Mouse (Mus musculus): ENCODE results near the gene Ephb2. TPM values are rescaled to one million over a fixed set of nuclear protein-coding genes. Genes with fewer than 3 reads are reported as not detected.

The Ephb2 gene
- polyA plus RNA-seq, 1 experiment from 2014 or later: 9.5 TPM

DNA sequence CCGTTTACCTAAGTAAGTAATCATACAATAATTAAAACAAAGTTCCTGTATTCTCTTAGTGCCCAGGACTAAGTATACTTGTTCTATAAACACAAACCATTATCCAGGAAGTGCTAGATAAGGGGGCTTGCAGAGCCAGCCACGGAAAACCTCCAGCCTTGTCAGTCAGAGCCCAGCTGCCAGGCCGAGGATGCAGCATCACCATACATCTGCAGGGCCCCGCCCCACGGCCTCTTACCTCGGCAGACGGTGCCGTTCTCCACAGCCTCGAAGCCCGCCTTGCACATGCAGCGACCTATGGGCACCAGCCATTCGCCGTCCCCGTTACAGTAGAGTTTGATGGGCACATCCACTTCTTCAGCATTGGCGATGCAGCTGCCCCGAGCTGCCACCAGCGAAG is 65.1 kb downstream of the Ephb2 start:
- H3K4me1 ChIP-seq: peaks cover 70% of the 10 kb centered on the region
- peaks cover 78% of the 10 kb centered on the region for H3K36me3 ChIP-seq (replicated peaks)

DNA sequence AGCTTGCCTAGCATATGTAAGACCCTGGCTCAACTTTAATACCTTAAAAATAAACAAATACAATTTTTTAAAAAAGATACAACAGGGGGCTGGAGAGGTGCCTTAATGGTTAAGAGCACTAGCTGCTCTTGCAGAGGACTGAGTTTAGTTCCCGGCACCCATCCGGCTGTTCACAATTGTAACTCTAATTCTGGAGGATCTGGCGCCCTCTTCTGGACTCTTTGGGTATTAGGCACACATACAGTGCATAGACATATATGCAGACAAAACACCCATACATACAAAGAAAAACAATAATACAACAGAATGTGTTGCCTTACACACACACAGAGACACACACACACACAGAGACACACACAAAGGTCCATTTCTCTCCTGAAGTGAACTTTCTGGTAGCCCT is 67.3 kb downstream of the Ephb2 start:
- peaks cover 84% of the 10 kb centered on the region for H3K36me3 ChIP-seq (replicated peaks)
- DNase-seq (ENCODE audit: extremely low spot score, low spot score): no peak
- H3K27ac ChIP-seq: no peak overlapping the region
- H3K27me3 ChIP-seq (ENCODE audit: poor library complexity, severe bottlenecking): peaks cover 9% of the 10 kb centered on the region; the same call in 1 of the 2 replicates
- H3K9me3 ChIP-seq: peaks cover 13% of the 10 kb centered on the region
- peaks cover 67% of the 10 kb centered on the region for H3K4me1 ChIP-seq
- H3K4me3 ChIP-seq: no peak overlapping the region
- WGBS: 90% methylated on average over 3 of the region's 3 CpGs

More for the DNA sequence above, 65.1 kb downstream of the Ephb2 start:
- Histone ChIP-seq H3K27me3 (ENCODE audit: poor library complexity, severe bottlenecking) (0 out of 2 replicates have a peak, but pooled peaks cover 9% of the 10 kb centered on the region), H3K4me3 (no peak overlapping the region), H3K9me3 (peaks cover 13% of the 10 kb centered on the region), H3K27ac (0 out of 2 replicates have a peak overlapping the region, but pooled peaks have one; percentile 87)
- no peak for DNase-seq (ENCODE audit: extremely low spot score, low spot score)
- 94% methylated on average over 17 of the region's 17 CpGs for WGBS

DNA sequence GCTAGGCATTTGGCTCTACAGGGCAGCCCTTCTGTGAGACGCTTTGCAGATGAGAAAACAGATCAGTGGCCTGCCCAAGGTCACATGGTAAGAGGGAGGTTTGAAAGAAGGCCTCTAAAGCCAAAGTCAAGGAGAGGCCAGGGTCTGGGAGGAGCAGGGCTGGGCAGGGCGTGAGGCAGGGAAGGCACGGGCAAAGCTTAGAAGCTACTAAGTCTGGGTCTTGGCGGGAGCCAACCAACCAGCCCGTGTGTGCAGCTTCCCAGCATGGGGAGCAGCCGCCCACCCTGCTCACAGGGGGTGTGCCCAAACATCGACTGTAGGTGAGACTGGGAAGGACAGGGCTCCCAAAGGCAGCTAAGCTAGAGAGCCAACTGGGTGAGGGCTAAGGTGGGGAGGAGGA is 70.7 kb downstream of the Ephb2 start:
- Histone ChIP-seq H3K27me3 (ENCODE audit: poor library complexity, severe bottlenecking) (no peaks in the 10 kb centered on the region; the same call in 1 of the 2 replicates), H3K9me3 (peaks cover 11% of the 10 kb centered on the region), H3K27ac (peak overlapping the region; percentile 63), H3K36me3 (replicated peaks) (peaks cover 66% of the 10 kb centered on the region), H3K4me1 (peaks cover 72% of the 10 kb centered on the region), H3K4me3 (no peak overlapping the region)
- WGBS: 77% methylated on average over 7 of the region's 7 CpGs
- no peak for DNase-seq (ENCODE audit: extremely low spot score, low spot score)

DNA sequence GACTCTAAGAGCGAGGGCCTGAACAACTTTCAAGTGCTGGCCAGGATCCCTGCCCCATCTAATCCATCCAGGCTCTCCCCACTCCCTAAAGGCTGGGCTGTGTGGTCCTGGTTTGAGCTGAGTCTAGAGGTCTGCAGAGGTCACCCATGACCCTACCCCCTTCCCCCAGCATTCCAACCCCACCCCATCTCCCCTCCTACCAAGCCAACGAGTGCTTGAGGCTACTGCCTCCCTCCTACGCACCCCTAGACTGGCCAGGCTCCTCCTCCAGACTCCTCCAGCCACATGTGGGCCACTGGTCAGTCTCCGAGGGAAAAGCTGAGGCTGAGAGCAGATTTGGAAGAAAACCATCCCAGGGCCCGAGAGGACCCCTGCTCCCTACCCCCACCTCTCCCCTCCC is 72.4 kb downstream of the Ephb2 start:
- 31% methylated on average over 5 of the region's 5 CpGs for WGBS
- DNase-seq (ENCODE audit: extremely low spot score, low spot score): no peak
- Histone ChIP-seq H3K4me3 (no peak overlapping the region), H3K9me3 (peaks cover 4% of the 10 kb centered on the region; the same call in 1 of the 2 replicates), H3K27me3 (ENCODE audit: poor library complexity, severe bottlenecking) (peaks cover 5% of the 10 kb centered on the region), H3K4me1 (peaks cover 83% of the 10 kb centered on the region), H3K36me3 (replicated peaks) (peaks cover 66% of the 10 kb centered on the region), H3K27ac (peak overlapping the region; percentile 76)

DNA sequence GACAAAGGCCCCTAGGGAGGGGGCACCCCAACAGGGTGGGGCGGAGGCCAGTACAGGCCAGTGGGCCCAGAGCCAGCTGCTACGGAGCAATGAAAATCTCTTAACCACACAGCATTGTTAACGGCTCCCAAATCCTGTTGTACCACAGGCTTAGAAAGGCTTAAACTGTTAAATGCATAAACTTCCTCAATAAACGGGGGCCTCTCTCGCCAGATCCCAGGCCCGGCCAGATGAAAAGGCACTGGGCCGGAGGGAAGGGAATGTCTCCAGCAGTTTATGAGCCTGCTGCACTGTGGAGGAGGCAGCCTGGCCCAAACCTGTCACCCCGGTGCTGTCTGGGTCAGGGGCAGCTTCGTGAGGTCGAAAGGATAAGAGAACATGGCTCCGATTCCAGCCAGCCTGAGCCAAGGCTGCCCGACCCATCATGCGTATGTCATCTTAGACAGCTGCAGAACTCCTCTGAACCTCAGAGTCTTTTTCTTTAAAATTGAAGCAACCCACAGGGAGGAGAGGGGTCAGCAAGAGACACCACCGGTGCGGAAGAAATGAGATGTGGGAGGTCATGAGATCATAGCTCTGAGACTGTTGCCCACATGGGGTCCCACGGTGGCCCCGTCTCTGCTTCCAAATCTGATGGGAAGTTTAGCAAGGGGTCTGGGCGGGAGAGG is 73.9 kb downstream of the Ephb2 start:
- H3K4me3 ChIP-seq: no peak overlapping the region; the same call in 1 of the 2 replicates
- H3K27ac ChIP-seq: peak overlapping the region; percentile 76
- DNase-seq (ENCODE audit: extremely low spot score, low spot score): no peak
- H3K27me3 ChIP-seq (ENCODE audit: poor library complexity, severe bottlenecking): peaks cover 5% of the 10 kb centered on the region
- WGBS: 30% methylated on average over 18 of the region's 18 CpGs
- H3K9me3 ChIP-seq: no peaks in the 10 kb centered on the region
- peaks cover 57% of the 10 kb centered on the region for H3K36me3 ChIP-seq (replicated peaks)
- H3K4me1 ChIP-seq: peaks cover 90% of the 10 kb centered on the region

DNA sequence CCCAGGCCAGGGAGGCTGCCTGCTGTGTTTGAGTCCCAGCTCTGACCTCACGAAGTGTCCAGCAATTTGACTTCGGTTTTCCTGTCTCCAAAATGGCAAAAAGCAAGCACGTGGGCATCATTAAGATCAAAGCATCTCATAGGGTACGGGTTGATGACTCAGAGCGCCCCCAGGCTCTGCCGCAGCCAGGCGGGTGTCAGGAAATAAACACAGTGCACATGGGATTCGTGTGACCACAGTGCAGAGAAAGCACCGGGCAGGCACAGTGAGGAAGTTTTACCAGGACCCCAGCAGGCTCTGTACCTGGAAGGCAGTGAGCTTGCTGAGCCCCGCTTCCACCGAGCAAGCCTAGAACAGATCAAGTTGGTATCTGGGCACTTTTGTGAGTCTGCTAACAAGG is 74.9 kb downstream of the Ephb2 start:
- no peak for DNase-seq (ENCODE audit: extremely low spot score, low spot score)
- Histone ChIP-seq H3K4me3 (no peak overlapping the region), H3K4me1 (peaks cover 90% of the 10 kb centered on the region), H3K27ac (peak overlapping the region; percentile 76), H3K36me3 (replicated peaks) (peaks cover 47% of the 10 kb centered on the region), H3K27me3 (ENCODE audit: poor library complexity, severe bottlenecking) (peaks cover 5% of the 10 kb centered on the region), H3K9me3 (no peaks in the 10 kb centered on the region)
- whole genome bisulfite sequencing: 69% methylated on average over 11 of the region's 11 CpGs

DNA sequence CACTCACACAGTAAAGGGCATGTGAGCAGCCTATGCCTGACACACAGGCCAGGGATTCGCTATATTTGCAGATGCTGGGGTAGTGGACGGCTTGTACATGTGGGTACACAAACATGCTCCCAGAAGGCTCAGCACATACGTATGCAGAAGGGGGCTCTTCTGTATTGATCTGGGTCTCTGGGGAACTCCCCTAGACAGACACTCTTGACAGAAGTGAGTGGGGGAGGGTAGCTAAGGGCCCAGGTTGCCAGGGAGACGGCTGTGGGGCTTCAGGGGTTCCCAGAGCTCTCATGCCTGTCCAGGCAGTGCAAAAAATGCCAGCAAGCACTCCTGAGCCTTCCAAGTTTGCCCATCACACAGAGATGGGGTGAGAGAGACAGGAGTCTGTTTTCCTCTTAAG is 78.7 kb downstream of the Ephb2 start:
- 39% methylated on average over 4 of the region's 4 CpGs for WGBS
- Histone ChIP-seq H3K36me3 (replicated peaks) (peaks cover 34% of the 10 kb centered on the region), H3K9me3 (no peaks in the 10 kb centered on the region), H3K27ac (peak overlapping the region; percentile 91), H3K27me3 (ENCODE audit: poor library complexity, severe bottlenecking) (peaks cover 33% of the 10 kb centered on the region), H3K4me1 (peaks cover 94% of the 10 kb centered on the region), H3K4me3 (peak overlapping the region; percentile 42)
- no peak for DNase-seq (ENCODE audit: extremely low spot score, low spot score)

DNA sequence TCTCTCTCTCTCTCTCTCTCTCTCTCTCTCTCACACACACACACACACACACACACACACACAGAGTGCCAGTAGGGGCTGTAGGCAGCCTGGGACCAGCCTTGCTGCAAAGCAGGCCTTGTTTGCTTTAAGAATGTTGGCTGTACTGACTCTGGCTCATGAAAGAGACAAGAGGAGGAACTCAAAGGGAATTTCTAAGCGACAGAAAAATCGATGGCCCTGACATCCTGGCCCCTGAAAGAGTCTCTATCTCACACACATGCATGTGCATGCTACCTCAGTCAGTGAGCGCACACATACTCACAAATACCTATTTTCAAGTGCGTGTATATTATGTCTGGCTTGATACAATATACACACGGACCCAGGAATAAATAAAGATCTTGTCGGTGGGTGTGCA is 79.3 kb downstream of the Ephb2 start:
- Histone ChIP-seq H3K27me3 (ENCODE audit: poor library complexity, severe bottlenecking) (peaks cover 39% of the 10 kb centered on the region), H3K4me3 (peak overlapping the region; percentile 42), H3K27ac (peak overlapping the region; percentile 91), H3K9me3 (no peaks in the 10 kb centered on the region), H3K4me1 (peaks cover 94% of the 10 kb centered on the region), H3K36me3 (replicated peaks) (peaks cover 34% of the 10 kb centered on the region)
- WGBS: 56% methylated on average over 6 of the region's 6 CpGs
- no peak for DNase-seq (ENCODE audit: extremely low spot score, low spot score)

DNA sequence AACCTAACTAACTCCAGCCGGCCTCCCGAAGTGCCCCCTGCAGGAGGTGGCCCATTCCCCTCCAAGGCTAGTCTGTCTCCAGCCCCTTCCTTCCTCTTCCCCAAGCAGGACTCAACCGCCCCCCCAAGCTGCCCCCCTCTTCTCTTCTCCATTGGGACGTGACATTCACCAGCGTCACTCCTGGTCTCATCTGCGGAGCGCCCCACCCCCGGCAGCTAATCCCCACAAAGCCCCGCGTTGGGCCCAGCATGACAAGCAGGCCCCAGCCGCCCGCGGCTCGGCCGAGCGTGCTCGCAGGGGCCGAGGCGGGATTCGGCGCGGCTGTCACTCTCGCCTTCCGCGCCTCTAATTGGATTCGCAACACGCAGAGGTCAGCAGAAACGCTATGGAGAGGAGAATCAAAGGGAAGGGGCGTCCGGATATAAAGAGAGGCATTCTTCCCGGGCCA is 80.4 kb downstream of the Ephb2 start:
- no peaks in the 10 kb centered on the region for H3K9me3 ChIP-seq
- under 1% methylated on average over 31 of the region's 31 CpGs for WGBS
- H3K36me3 ChIP-seq (replicated peaks): peaks cover 30% of the 10 kb centered on the region
- peak overlapping the region; percentile 91 for H3K27ac ChIP-seq
- peaks cover 50% of the 10 kb centered on the region for H3K27me3 ChIP-seq (ENCODE audit: poor library complexity, severe bottlenecking)
- H3K4me1 ChIP-seq: peaks cover 94% of the 10 kb centered on the region
- DNase-seq (ENCODE audit: extremely low spot score, low spot score): peak; percentile 90
- H3K4me3 ChIP-seq: peak overlapping the region; percentile 42

DNA sequence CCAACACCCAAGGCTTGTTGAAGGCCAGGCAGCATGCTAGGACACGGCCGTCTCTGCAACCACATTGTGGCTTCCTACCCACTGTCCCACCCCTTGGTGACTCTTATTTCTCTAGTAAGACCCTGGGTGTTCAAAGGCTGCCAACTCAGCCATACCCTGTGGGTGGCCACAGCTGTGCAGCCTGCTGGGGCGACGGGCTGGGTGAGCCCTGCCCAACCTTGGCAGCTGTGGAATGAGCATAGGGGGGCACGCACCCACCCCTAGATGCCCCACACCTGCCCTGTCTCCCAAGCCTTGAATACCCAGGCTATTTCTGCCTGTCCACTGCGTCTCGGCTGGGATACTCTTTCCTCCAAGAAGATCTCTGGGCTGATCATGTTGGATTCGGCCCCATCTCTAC is 81.5 kb downstream of the Ephb2 start:
- peaks cover 61% of the 10 kb centered on the region for H3K27me3 ChIP-seq (ENCODE audit: poor library complexity, severe bottlenecking)
- H3K27ac ChIP-seq: peak overlapping the region; percentile 91
- H3K9me3 ChIP-seq: no peaks in the 10 kb centered on the region
- DNase-seq (ENCODE audit: extremely low spot score, low spot score): no peak
- WGBS: 80% methylated on average over 8 of the region's 8 CpGs
- peaks cover 100% of the 10 kb centered on the region for H3K4me1 ChIP-seq
- H3K4me3 ChIP-seq: no peak overlapping the region
- peaks cover 19% of the 10 kb centered on the region for H3K36me3 ChIP-seq (replicated peaks)

DNA sequence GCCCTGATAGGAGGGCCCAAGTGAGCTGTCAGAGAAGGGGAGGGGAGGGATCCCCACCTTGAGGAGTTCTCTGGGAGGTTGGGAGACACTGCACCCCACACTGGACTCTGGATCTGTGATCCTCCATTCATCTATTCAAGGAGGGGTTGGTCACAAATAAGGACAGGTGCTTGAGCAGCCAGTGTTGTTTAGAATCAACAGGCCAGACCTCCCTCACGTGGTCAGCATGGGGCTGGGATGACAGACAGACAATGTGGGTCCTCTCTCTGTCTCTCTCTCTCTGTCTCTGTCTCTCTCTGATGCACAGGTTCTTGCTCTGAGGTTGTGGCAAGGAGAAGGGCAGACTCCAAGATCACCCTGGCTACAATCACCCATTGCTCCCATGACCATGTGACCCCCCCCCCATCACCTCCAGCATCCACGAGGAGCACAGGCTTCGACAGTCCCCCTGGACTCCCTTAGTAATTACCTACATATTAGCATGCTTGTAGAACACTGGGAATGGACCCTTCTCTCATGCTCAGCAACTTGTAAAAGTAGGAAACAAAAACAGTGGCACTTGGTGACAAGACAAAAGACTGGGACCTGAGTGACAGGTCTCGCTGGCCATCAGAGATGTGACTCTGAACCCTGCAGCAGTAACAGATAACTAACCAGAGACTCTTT is 84.3 kb downstream of the Ephb2 start:
- 17% methylated on average over 4 of the region's 4 CpGs for WGBS
- peaks cover 98% of the 10 kb centered on the region for H3K4me1 ChIP-seq
- peak overlapping the region; percentile 34; the same call in 1 of the 2 replicates for H3K4me3 ChIP-seq
- H3K27me3 ChIP-seq (ENCODE audit: poor library complexity, severe bottlenecking): peaks cover 82% of the 10 kb centered on the region
- H3K36me3 ChIP-seq (replicated peaks): peaks cover 4% of the 10 kb centered on the region; the same call in 1 of the 2 replicates
- no peak for DNase-seq (ENCODE audit: extremely low spot score, low spot score)
- H3K9me3 ChIP-seq: no peaks in the 10 kb centered on the region
- peak overlapping the region; percentile 91 for H3K27ac ChIP-seq

DNA sequence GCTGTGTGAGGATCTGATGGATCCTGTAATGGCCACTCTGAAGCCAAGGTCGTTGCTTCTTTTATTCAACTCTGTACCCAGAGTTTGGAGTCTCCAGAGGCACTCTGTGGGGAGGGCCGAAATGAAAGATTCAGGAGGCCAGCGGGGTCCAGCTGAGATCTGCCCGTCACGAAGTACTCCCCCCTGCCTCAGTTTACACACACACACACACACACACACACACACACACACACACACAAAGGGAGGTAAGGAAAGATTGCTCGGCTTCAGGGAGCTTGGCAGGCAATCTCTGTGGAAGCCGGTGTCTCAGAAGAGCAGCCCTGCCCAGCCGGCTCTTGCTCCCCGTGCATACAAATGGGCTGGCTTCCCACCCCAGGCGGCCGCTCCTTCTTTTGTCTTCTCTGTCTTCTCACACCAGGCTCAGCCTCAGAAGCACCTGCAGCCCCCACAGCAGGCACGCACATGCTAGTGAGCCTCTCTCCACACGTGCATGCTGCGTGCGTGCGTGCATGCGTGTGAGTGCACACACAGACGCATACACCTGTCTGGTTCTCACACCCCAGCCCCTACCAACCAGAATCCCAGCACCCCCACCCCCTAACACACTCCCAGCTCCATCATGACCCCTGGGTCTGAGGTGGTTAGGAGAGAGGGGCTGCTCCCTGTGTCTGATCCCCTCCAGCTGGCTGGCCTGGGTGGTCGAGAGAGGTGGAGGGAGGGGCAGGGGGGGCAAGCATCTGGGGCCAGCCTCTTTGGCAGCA is 85.0 kb downstream of the Ephb2 start:
- WGBS: 4% methylated on average over 19 of the region's 19 CpGs
- peak overlapping the region; percentile 91 for H3K27ac ChIP-seq
- H3K4me1 ChIP-seq: peaks cover 98% of the 10 kb centered on the region
- peaks cover 4% of the 10 kb centered on the region; the same call in 1 of the 2 replicates for H3K36me3 ChIP-seq (replicated peaks)
- peak; percentile 70 for DNase-seq (ENCODE audit: extremely low spot score, low spot score)
- H3K4me3 ChIP-seq: peak overlapping the region; percentile 34
- no peaks in the 10 kb centered on the region for H3K9me3 ChIP-seq
- H3K27me3 ChIP-seq (ENCODE audit: poor library complexity, severe bottlenecking): peaks cover 89% of the 10 kb centered on the region

Measured in forebrain, embryonic 10.5 days (tissue).